Mouse (Mus musculus) forebrain, embryonic 12.5 days (tissue): Measurements from ENCODE around the gene Sema5b. TPM values are rescaled to one million over a fixed set of nuclear protein-coding genes. Genes with fewer than 3 reads are reported as not detected.

Experiments used
- ATAC-seq: fragments of 200-750 bp; cut with Nextera tagmentation; 2 replicates; pipeline ENCODE4 v1.8.0; 2017; ENCODE audit warnings: moderate TSS enrichment; ENCODE audit not compliant: low FRiP score
- H3K27ac ChIP-seq: fragments of 300-500 bp; sonication (generic); 2 replicates; pipeline ENCODE4 v1.5.1; 2016; ENCODE audit warnings: mild to moderate bottlenecking
- H3K27me3 ChIP-seq: fragments of 300-500 bp; sonication (generic); 2 replicates; pipeline ENCODE4 v1.6.1; 2016; ENCODE audit warnings: mild to moderate bottlenecking
- H3K36me3 ChIP-seq: fragments of 300-500 bp; sonication (generic); replicated peaks from 2 replicates; pipeline ENCODE4 v1.6.1; 2016; ENCODE audit warnings: mild to moderate bottlenecking
- H3K4me1 ChIP-seq: fragments of 300-500 bp; sonication (generic); 2 replicates; pipeline ENCODE4 v1.6.1; 2016
- H3K4me2 ChIP-seq: fragments of 300-500 bp; sonication (generic); 2 replicates; pipeline ENCODE4 v1.6.1; 2016; ENCODE audit warnings: mild to moderate bottlenecking, moderate library complexity
- H3K4me3 ChIP-seq: fragments of 300-500 bp; sonication (generic); replicated peaks from 2 replicates; pipeline ENCODE4 v1.5.1; 2016; ENCODE audit warnings: mild to moderate bottlenecking
- H3K9ac ChIP-seq: fragments of 300-500 bp; sonication (generic); 2 replicates; pipeline ENCODE4 v1.6.1; 2016; ENCODE audit warnings: mild to moderate bottlenecking
- H3K9me3 ChIP-seq: fragments of 300-500 bp; sonication (generic); 2 replicates; pipeline ENCODE4 v1.6.1; 2016
- WGBS: fragments of 180-500 bp; shearing (Covaris S2); methylation state at CpG from one replicate; pipeline ENCODE4 v1.1.7; 2016; 5-methylcytosine and 5-hydroxymethylcytosine counted together
- polyA plus RNA-seq: library from polyadenylated mRNA; unstranded; fragments of >200 nt; fragmentation: Nextera tagmentation; extraction: Ambion mirVana; gene quantifications from 2 replicates; pipeline ENCODE4 v1.2.1, GENCODE M21; 2016

Gene Sema5b
- polyA plus RNA-seq, 1 experiment from 2014 or later: 55.7 TPM

GRCm38 (mm10) chr16:35664847-35665246, 123.9 kb downstream of the Sema5b start:
- WGBS: 96% methylated on average over 4 of the region's 4 CpGs
- peaks cover 51% of the 10 kb centered on the region for H3K36me3 ChIP-seq

GRCm38 (mm10) chr16:35677511-35678113, 136.7 kb downstream of the Sema5b start:
- H3K27ac ChIP-seq: no peak overlapping the region
- no peak overlapping the region for H3K4me2 ChIP-seq
- H3K36me3 ChIP-seq: no peaks in the 10 kb centered on the region
- 82% methylated on average over 8 of the region's 8 CpGs for WGBS
- H3K4me3 ChIP-seq: no peak overlapping the region
- no peak overlapping the region for H3K9ac ChIP-seq
- peaks cover 10% of the 10 kb centered on the region for H3K4me1 ChIP-seq
- no peak for ATAC-seq
- no peaks in the 10 kb centered on the region for H3K27me3 ChIP-seq
- H3K9me3 ChIP-seq: no peaks in the 10 kb centered on the region

More at GRCm38 (mm10) chr16:35664847-35665246, 123.9 kb downstream of the Sema5b start:
- no peak overlapping the region for H3K9ac ChIP-seq
- no peak overlapping the region for H3K4me3 ChIP-seq
- no peaks in the 10 kb centered on the region for H3K9me3 ChIP-seq
- no peak overlapping the region for H3K27ac ChIP-seq
- peaks cover 3% of the 10 kb centered on the region; the same call in 1 of the 2 replicates for H3K4me1 ChIP-seq
- ATAC-seq: no peak
- peaks cover 11% of the 10 kb centered on the region for H3K27me3 ChIP-seq
- H3K4me2 ChIP-seq: no peak overlapping the region

- peaks cover 10% of the 10 kb centered on the region for H3K4me1 ChIP-seq
- no peak overlapping the region for H3K4me3 ChIP-seq
- no peaks in the 10 kb centered on the region for H3K9me3 ChIP-seq
- no peaks in the 10 kb centered on the region for H3K36me3 ChIP-seq
- no peak overlapping the region for H3K9ac ChIP-seq
- 40% methylated on average over 3 of the region's 3 CpGs for WGBS
- H3K27me3 ChIP-seq: no peaks in the 10 kb centered on the region
- no peak overlapping the region for H3K4me2 ChIP-seq
- no peak overlapping the region for H3K27ac ChIP-seq
- ATAC-seq: no peak
Observed at GRCm38 (mm10) chr16:35678476-35678875, 137.5 kb downstream of the Sema5b start.

GRCm38 (mm10) chr16:35681327-35682108, 140.6 kb downstream of the Sema5b start:
- Histone ChIP-seq H3K27ac (no peak overlapping the region), H3K9me3 (no peaks in the 10 kb centered on the region), H3K4me2 (no peak overlapping the region), H3K36me3 (no peaks in the 10 kb centered on the region), H3K9ac (no peak overlapping the region), H3K4me3 (no peak overlapping the region), H3K27me3 (no peaks in the 10 kb centered on the region), H3K4me1 (peaks cover 10% of the 10 kb centered on the region)
- 74% methylated on average over 17 of the region's 17 CpGs for WGBS
- ATAC-seq: no peak

GRCm38 (mm10) chr16:35685027-35685426, 144.1 kb downstream of the Sema5b start:
- no peak overlapping the region for H3K9ac ChIP-seq
- H3K9me3 ChIP-seq: no peaks in the 10 kb centered on the region
- H3K27ac ChIP-seq: no peak overlapping the region
- no peaks in the 10 kb centered on the region for H3K36me3 ChIP-seq
- H3K4me1 ChIP-seq: peaks cover 10% of the 10 kb centered on the region
- H3K4me3 ChIP-seq: no peak overlapping the region
- ATAC-seq: no peak
- no peaks in the 10 kb centered on the region for H3K27me3 ChIP-seq
- WGBS: 84% methylated on average over 13 of the region's 13 CpGs
- H3K4me2 ChIP-seq: no peak overlapping the region

- ATAC-seq: no peak
- no peak overlapping the region for H3K4me3 ChIP-seq
- H3K36me3 ChIP-seq: no peaks in the 10 kb centered on the region
- H3K27me3 ChIP-seq: no peaks in the 10 kb centered on the region
- no peak overlapping the region for H3K9ac ChIP-seq
- H3K4me1 ChIP-seq: peaks cover 5% of the 10 kb centered on the region; the same call in 1 of the 2 replicates
- H3K27ac ChIP-seq: no peak overlapping the region
- 80% methylated on average over 7 of the region's 7 CpGs for WGBS
- H3K4me2 ChIP-seq: no peak overlapping the region
- H3K9me3 ChIP-seq: no peaks in the 10 kb centered on the region
Observed at GRCm38 (mm10) chr16:35686491-35686890, 145.5 kb downstream of the Sema5b start.

GRCm38 (mm10) chr16:35691606-35692005, 150.7 kb downstream of the Sema5b start:
- Histone ChIP-seq H3K4me2 (no peak overlapping the region), H3K4me3 (no peak overlapping the region), H3K4me1 (no peaks in the 10 kb centered on the region), H3K9me3 (no peaks in the 10 kb centered on the region), H3K27me3 (no peaks in the 10 kb centered on the region), H3K27ac (no peak overlapping the region), H3K9ac (no peak overlapping the region), H3K36me3 (0 out of 2 replicates have a peak, but pooled peaks cover 3% of the 10 kb centered on the region)
- 93% methylated on average over 7 of the region's 7 CpGs for WGBS
- ATAC-seq: no peak

GRCm38 (mm10) chr16:35694250-35694846, 153.4 kb downstream of the Sema5b start:
- Histone ChIP-seq H3K27me3 (no peaks in the 10 kb centered on the region), H3K9me3 (no peaks in the 10 kb centered on the region), H3K36me3 (peaks cover 9% of the 10 kb centered on the region; the same call in 1 of the 2 replicates), H3K4me1 (no peaks in the 10 kb centered on the region), H3K4me3 (no peak overlapping the region), H3K9ac (no peak overlapping the region), H3K4me2 (no peak overlapping the region), H3K27ac (no peak overlapping the region)
- 80% methylated on average over 13 of the region's 13 CpGs for WGBS
- no peak for ATAC-seq

- Histone ChIP-seq H3K4me2 (no peak overlapping the region), H3K4me3 (no peak overlapping the region), H3K27ac (no peak overlapping the region), H3K9me3 (no peaks in the 10 kb centered on the region), H3K4me1 (no peaks in the 10 kb centered on the region), H3K27me3 (no peaks in the 10 kb centered on the region), H3K9ac (no peak overlapping the region), H3K36me3 (peaks cover 9% of the 10 kb centered on the region; the same call in 1 of the 2 replicates)
- no peak for ATAC-seq
- WGBS: 92% methylated on average over 2 of the region's 2 CpGs
Observed at GRCm38 (mm10) chr16:35696103-35696502, 155.2 kb downstream of the Sema5b start.

GRCm38 (mm10) chr16:35701823-35702222, 160.9 kb downstream of the Sema5b start:
- Histone ChIP-seq H3K4me1 (no peaks in the 10 kb centered on the region), H3K4me3 (no peak overlapping the region), H3K9me3 (no peaks in the 10 kb centered on the region), H3K4me2 (no peak overlapping the region), H3K36me3 (peaks cover 6% of the 10 kb centered on the region; the same call in 1 of the 2 replicates), H3K27ac (no peak overlapping the region), H3K27me3 (no peaks in the 10 kb centered on the region), H3K9ac (no peak overlapping the region)
- WGBS: 81% methylated on average over 11 of the region's 11 CpGs
- no peak for ATAC-seq

- ATAC-seq: no peak
- 78% methylated on average over 16 of the region's 16 CpGs for WGBS
Observed at GRCm38 (mm10) chr16:35703763-35704679, 163.1 kb downstream of the Sema5b start.

GRCm38 (mm10) chr16:35704796-35705195, 163.9 kb downstream of the Sema5b start:
- no peak overlapping the region for H3K4me3 ChIP-seq
- no peak overlapping the region for H3K9ac ChIP-seq
- no peak overlapping the region for H3K27ac ChIP-seq
- no peaks in the 10 kb centered on the region for H3K36me3 ChIP-seq
- H3K9me3 ChIP-seq: no peaks in the 10 kb centered on the region
- no peaks in the 10 kb centered on the region for H3K27me3 ChIP-seq
- 70% methylated on average over 14 of the region's 14 CpGs for WGBS
- H3K4me2 ChIP-seq: no peak overlapping the region
- no peak for ATAC-seq
- H3K4me1 ChIP-seq: no peaks in the 10 kb centered on the region

More at GRCm38 (mm10) chr16:35703763-35704679, 163.1 kb downstream of the Sema5b start:
- H3K4me1 ChIP-seq: no peaks in the 10 kb centered on the region
- H3K4me2 ChIP-seq: no peak overlapping the region
- no peak overlapping the region for H3K27ac ChIP-seq
- no peak overlapping the region for H3K9ac ChIP-seq
- H3K36me3 ChIP-seq: no peaks in the 10 kb centered on the region
- H3K9me3 ChIP-seq: no peaks in the 10 kb centered on the region
- H3K27me3 ChIP-seq: no peaks in the 10 kb centered on the region
- H3K4me3 ChIP-seq: no peak overlapping the region
